Mouse (Mus musculus) liver, embryonic 18 days (tissue): ENCODE data around the gene Zfp637. TPM values are rescaled to one million over a fixed set of nuclear protein-coding genes. Genes with fewer than 3 reads are reported as not detected.

Experiments
- polyA plus RNA-seq: library from polyadenylated mRNA; depleted of rRNA; stranded (reverse); fragments of >200 nt; gene quantifications from 2 replicates; pipeline ENCODE4 v1.2.3, GENCODE M21; 2012; rRNA removed

Zfp637 gene
- polyA plus RNA-seq, result 13.6 and 13.7 TPM in 2 replicates

DNA sequence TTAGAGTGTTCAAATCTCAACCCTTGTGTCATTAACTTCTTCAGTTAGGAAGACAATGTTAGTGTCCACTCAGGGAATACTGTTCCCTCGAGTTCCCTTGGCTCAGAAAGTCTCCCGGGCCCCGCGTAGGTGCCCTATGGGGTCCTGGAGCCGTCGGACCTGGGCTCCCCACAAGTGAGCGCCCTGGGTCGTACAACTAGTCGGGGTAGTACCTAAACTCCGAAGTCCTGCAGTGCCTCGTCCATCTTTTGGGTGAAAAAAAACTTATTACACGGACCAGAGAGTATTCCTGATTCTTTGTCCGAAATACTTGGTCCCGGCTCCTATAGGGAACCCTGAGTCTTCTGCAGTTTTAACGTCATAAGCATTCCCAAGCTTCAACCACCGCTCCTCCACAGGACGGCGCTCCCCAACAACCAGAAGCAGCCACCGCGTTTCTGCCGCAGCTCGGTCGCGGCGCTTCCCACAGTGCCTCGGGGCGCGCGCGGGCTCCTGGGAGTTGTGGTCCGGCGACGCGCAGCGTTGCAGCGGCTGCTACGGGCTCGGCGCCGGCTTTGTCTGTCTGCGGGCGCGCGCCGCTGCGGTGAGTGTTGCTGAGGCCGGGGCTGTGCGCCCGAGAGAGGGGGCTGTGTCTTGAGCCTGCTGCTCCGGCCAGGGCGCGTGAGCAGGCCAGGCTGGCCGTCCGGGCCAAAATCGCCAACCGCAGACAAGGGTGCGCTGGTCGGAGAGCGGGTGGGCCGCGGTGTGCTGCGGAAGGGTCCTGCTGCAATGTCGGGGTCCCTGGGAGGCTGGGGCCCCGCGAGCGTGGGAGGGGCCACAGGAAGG lies at the start of gene Zfp637:
Gene Zfp637, plus strand, starts transcription at position 495 of the 825 bp plus-strand sequence.

DNA sequence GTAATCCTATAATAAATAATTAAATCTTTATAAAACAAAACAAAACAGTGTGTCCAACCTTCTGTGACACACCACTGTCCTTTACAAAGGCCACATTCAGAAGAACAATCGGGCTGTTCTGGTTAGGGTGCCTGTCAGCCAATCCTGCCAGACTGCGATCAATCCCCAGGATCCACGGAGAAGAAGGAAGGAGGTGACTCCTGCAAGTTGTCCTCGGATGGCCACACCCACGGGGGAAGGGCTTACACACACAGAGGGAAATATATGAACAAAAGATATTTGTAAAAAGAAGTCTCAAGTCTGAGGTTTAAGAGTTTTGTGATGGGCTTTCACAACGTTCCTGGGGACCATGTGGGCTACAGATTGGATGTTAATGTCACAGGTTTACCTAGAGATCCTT lies 20.9 kb downstream of the Zfp637 start, which contains the start of gene Zfp239:
Gene Zfp239, plus strand, starts transcription at position 253 of the 400 bp plus-strand sequence.

Other genes with a start within 250 kb of the Zfp637 start
- gene Zfp239, start 20.9 kb downstream of the Zfp637 start, polyA plus RNA-seq, result 1.0 and 1.1 TPM in 2 replicates
- gene Hnrnpf, start 59.1 kb downstream of the Zfp637 start, polyA plus RNA-seq, result 234 and 238 TPM in 2 replicates
- gene Fxyd4, start 96.5 kb downstream of the Zfp637 start, polyA plus RNA-seq, result not detected in 2 replicates
- 0.05 TPM in 2 replicates for gene Rasgef1a, start 170.3 kb downstream of the Zfp637 start, polyA plus RNA-seq